In the genomic region with DNA sequence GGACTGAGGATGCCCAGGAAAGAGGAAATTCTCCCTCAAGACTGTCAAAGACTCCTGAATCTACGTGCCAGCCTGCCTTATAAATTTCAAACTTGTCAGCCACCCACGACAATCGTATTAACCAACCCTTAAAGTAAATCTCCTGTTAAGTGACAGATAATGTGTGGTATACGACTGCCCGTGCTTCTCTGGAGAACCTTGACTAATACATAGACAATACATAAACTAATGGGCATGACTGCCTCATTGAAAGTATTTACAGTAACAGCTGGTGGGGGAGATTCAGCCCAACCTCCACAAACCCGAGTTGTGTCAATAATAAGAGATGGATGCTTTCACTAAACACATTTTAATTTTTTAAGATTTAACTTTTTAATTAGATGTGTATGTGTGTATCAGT, we compare ENCODE assay signal across 29 mouse cellular contexts. TPM values are rescaled to one million over a fixed set of nuclear protein-coding genes. Genes with fewer than 3 reads are reported as not detected.
DNase-seq lines count a peak whose midpoint lies in the region; ATAC-seq and TF ChIP-seq lines count a peak whose summit lies in the region.
"Had no signal": no experiment of that assay in that cellular context is flagged by ENCODE, and none has a peak within 500 bp of the region (broad histone marks: within the 10 kb centered on the region; RNA-seq: fewer than 3 reads in every experiment).

No protein-coding gene starts in this region.

- no peak overlapping the region for H3K4me3 ChIP-seq in midbrain, embryonic 12.5 days
- no peak overlapping the region for H3K4me3 ChIP-seq in midbrain, embryonic 15.5 days
- no peak overlapping the region for H3K4me3 ChIP-seq in neural tube, embryonic 11.5 days (ENCODE audit: low read depth, low read length)
- no peak overlapping the region for H3K4me3 ChIP-seq in neural tube, embryonic 15.5 days (replicated peaks)
- H3K4me3 ChIP-seq: embryonic facial prominence, embryonic 13.5 days; embryonic facial prominence, embryonic 15.5 days; erythroblast, embryonic 14.5 days; forebrain, embryonic 10.5 days; forebrain, embryonic 12.5 days had no signal

- DNase-seq in neural tube, embryonic 11.5 days (ENCODE audit: low spot score): no peak
- DNase-seq in brain, embryonic 14.5 days (ENCODE audit: low read depth): peak; percentile 38
- DNase-seq in heart, adult 8-10 months (ENCODE audit: low spot score): no peak
- DNase-seq: adrenal gland, adult 8-10 months; adrenal gland, postnatal 14 days; adrenal gland, postnatal 36 days; B cell, adult 2 months; cerebellum, adult 11 months; cerebellum, adult 18-20 months; cerebellum, adult 8-10 months; cerebellum, adult 9-11 months; cerebellum, postnatal 14 days; cerebellum, postnatal 36 days; embryo, embryonic 11 days had no signal

- peak; percentile 32; the same call in 1 of the 2 replicates for ATAC-seq in midbrain, embryonic 12.5 days (ENCODE audit: low FRiP score, low read depth)
- no peak for ATAC-seq in midbrain, embryonic 15.5 days (replicated peaks)
- peak; percentile 65; the same call in 1 of the 2 replicates for ATAC-seq in neural tube, embryonic 11.5 days (ENCODE audit: insufficient read depth, low FRiP score, low TSS enrichment)
- no peak for ATAC-seq in neural tube, embryonic 15.5 days (ENCODE audit: low FRiP score)
- ATAC-seq: activated CD4-positive, CD25-positive, alpha-beta regulatory T cell, adult 4 months; CD4-positive, CD25-positive, alpha-beta regulatory T cell, adult 4 months; forebrain, embryonic 14.5 days; forebrain, embryonic 16.5 days; Patski had no signal

- TF ChIP-seq CTCF in brain, embryonic 14.5 days (IDR thresholded peaks at IDR 0.05; ENCODE audit: borderline replicate concordance, extremely low read depth, insufficient read depth, insufficient read length): no peak

- H3K27ac ChIP-seq in midbrain, embryonic 12.5 days (replicated peaks): no peak overlapping the region
- H3K27ac ChIP-seq in midbrain, embryonic 15.5 days: no peak overlapping the region
- H3K27ac ChIP-seq in neural tube, embryonic 11.5 days (ENCODE audit: low read depth, low read length): no peak overlapping the region
- no peak overlapping the region for H3K27ac ChIP-seq in neural tube, embryonic 15.5 days (replicated peaks)
- H3K27ac ChIP-seq: embryonic facial prominence, embryonic 13.5 days; embryonic facial prominence, embryonic 15.5 days; forebrain, embryonic 10.5 days; forebrain, embryonic 12.5 days had no signal

- no peaks in the 10 kb centered on the region for H3K36me3 ChIP-seq in midbrain, embryonic 12.5 days
- no peaks in the 10 kb centered on the region for H3K36me3 ChIP-seq in midbrain, embryonic 15.5 days (replicated peaks)
- H3K36me3 ChIP-seq in neural tube, embryonic 11.5 days (ENCODE audit: control insufficient read depth, insufficient read depth, low read length): no peaks in the 10 kb centered on the region; the same call in 1 of the 2 replicates
- peaks cover 19% of the 10 kb centered on the region for H3K36me3 ChIP-seq in neural tube, embryonic 15.5 days

- TF ChIP-seq POLR2A in brain, embryonic 14.5 days (IDR thresholded peaks at IDR 0.05; ENCODE audit: borderline replicate concordance, extremely low read depth, insufficient read depth, insufficient read length, poor library complexity, severe bottlenecking): no peak

- H3K27me3 ChIP-seq in midbrain, embryonic 12.5 days: peaks cover 5% of the 10 kb centered on the region; the same call in 1 of the 2 replicates
- no peaks in the 10 kb centered on the region for H3K27me3 ChIP-seq in midbrain, embryonic 15.5 days (replicated peaks)
- peaks cover 7% of the 10 kb centered on the region; the same call in 1 of the 2 replicates for H3K27me3 ChIP-seq in neural tube, embryonic 11.5 days (ENCODE audit: control insufficient read depth, insufficient read depth, low read length)
- peaks cover 17% of the 10 kb centered on the region for H3K27me3 ChIP-seq in neural tube, embryonic 15.5 days (replicated peaks)
- H3K27me3 ChIP-seq: CH12.LX; embryonic facial prominence, embryonic 13.5 days; embryonic facial prominence, embryonic 15.5 days; Patski had no signal

- H3K4me2 ChIP-seq in midbrain, embryonic 12.5 days (replicated peaks): no peak overlapping the region
- H3K4me2 ChIP-seq in midbrain, embryonic 15.5 days: no peak overlapping the region
- no peak overlapping the region for H3K4me2 ChIP-seq in neural tube, embryonic 11.5 days (ENCODE audit: low read depth)
- no peak overlapping the region for H3K4me2 ChIP-seq in neural tube, embryonic 15.5 days
- H3K4me2 ChIP-seq: embryonic facial prominence, embryonic 13.5 days; embryonic facial prominence, embryonic 15.5 days; forebrain, embryonic 12.5 days had no signal

- 69% methylated on average over 6 of the region's 6 CpGs for WGBS in midbrain, embryonic 12.5 days
- WGBS in midbrain, embryonic 15.5 days: 48% methylated on average over 6 of the region's 6 CpGs
- WGBS in neural tube, embryonic 11.5 days: 43% methylated on average over 6 of the region's 6 CpGs
- 30% methylated on average over 6 of the region's 6 CpGs for WGBS in neural tube, embryonic 15.5 days

- peaks cover 6% of the 10 kb centered on the region for H3K4me1 ChIP-seq in midbrain, embryonic 12.5 days
- H3K4me1 ChIP-seq in midbrain, embryonic 15.5 days: peaks cover 10% of the 10 kb centered on the region
- H3K4me1 ChIP-seq in neural tube, embryonic 11.5 days (ENCODE audit: control insufficient read depth, insufficient read depth, low read length): no peaks in the 10 kb centered on the region
- H3K4me1 ChIP-seq in neural tube, embryonic 15.5 days: peaks cover 12% of the 10 kb centered on the region

- no peak overlapping the region for H3K9ac ChIP-seq in midbrain, embryonic 12.5 days (replicated peaks)
- no peak overlapping the region for H3K9ac ChIP-seq in midbrain, embryonic 15.5 days
- no peak overlapping the region for H3K9ac ChIP-seq in neural tube, embryonic 11.5 days (ENCODE audit: low read length)
- no peak overlapping the region for H3K9ac ChIP-seq in neural tube, embryonic 15.5 days (replicated peaks)
- H3K9ac ChIP-seq: embryonic facial prominence, embryonic 13.5 days; embryonic facial prominence, embryonic 15.5 days; forebrain, embryonic 12.5 days had no signal

- H3K9me3 ChIP-seq in midbrain, embryonic 12.5 days: no peaks in the 10 kb centered on the region
- H3K9me3 ChIP-seq in midbrain, embryonic 15.5 days: no peaks in the 10 kb centered on the region
- no peaks in the 10 kb centered on the region for H3K9me3 ChIP-seq in neural tube, embryonic 11.5 days (ENCODE audit: control insufficient read depth, low read length)
- H3K9me3 ChIP-seq in neural tube, embryonic 15.5 days (replicated peaks): no peaks in the 10 kb centered on the region
- H3K9me3 ChIP-seq: embryonic facial prominence, embryonic 13.5 days; embryonic facial prominence, embryonic 15.5 days; forebrain, embryonic 10.5 days; forebrain, embryonic 12.5 days; G1E had no signal

RNA-seq across cellular contexts. Expression of gene Baz2b, which starts 3.8 kb away (rescaled TPM):
- 86.9 and 96.0 TPM in 2 replicates for polyA plus RNA-seq in midbrain, embryonic 12.5 days (2016; fragmentation: Nextera tagmentation; extraction: Ambion mirVana)
- 76.3 and 86.7 TPM in 2 replicates for polyA plus RNA-seq in midbrain, embryonic 15.5 days (2015; fragmentation: Nextera tagmentation; extraction: Ambion mirVana)
- polyA plus RNA-seq in neural tube, embryonic 11.5 days (2014; fragmentation: Nextera tagmentation; extraction: Ambion mirVana): 61.8 and 71.0 TPM in 2 replicates
- polyA plus RNA-seq in neural tube, embryonic 15.5 days (2015; fragmentation: Nextera tagmentation; extraction: Ambion mirVana): 68.2 and 69.0 TPM in 2 replicates
- 45.8 and 73.4 TPM in 2 replicates for polyA plus RNA-seq in brain, embryonic 14.5 days (2012; rRNA removed)
- 10 to 100 TPM; 33.0 to 49.7 (median 44.0) TPM for total RNA-seq in heart, adult 8-10 months (2022)

RNA-seq across cellular contexts. Expression of gene March7, which starts 3.9 kb away (rescaled TPM):
- 96.9 and 103 TPM in 2 replicates for polyA plus RNA-seq in midbrain, embryonic 12.5 days (2016; fragmentation: Nextera tagmentation; extraction: Ambion mirVana)
- 89.7 and 95.1 TPM in 2 replicates for polyA plus RNA-seq in midbrain, embryonic 15.5 days (2015; fragmentation: Nextera tagmentation; extraction: Ambion mirVana)
- polyA plus RNA-seq in neural tube, embryonic 11.5 days (2014; fragmentation: Nextera tagmentation; extraction: Ambion mirVana): 68.7 and 74.6 TPM in 2 replicates
- 81.7 and 86.0 TPM in 2 replicates for polyA plus RNA-seq in neural tube, embryonic 15.5 days (2015; fragmentation: Nextera tagmentation; extraction: Ambion mirVana)
- 69.1 and 71.5 TPM in 2 replicates for polyA plus RNA-seq in brain, embryonic 14.5 days (2012; rRNA removed)
- 10 to 100 TPM; 20.8 to 33.6 (median 28.3) TPM for total RNA-seq in heart, adult 8-10 months (2022)

Comparison
In these comparisons a context has a peak if more than half of its experiments do, and no peak if none do; other contexts are left out.
1. ATAC-seq: peak in midbrain, embryonic 12.5 days (single experiment) and neural tube, embryonic 11.5 days (single experiment); none in midbrain, embryonic 15.5 days (single experiment) and neural tube, embryonic 15.5 days (single experiment).